Mouse (Mus musculus) lung, adult 2 months (tissue): ENCODE measurements around the gene Slc35f1.

Experiments used
- CTCF ChIP-seq: fragments of 200-500 bp; IDR thresholded peaks from 2 replicates; pipeline ENCODE4 v1.5.1; 2011; ENCODE audit warnings: mild to moderate bottlenecking, low read length, control low read depth; ENCODE audit not compliant: insufficient read depth
- POLR2A ChIP-seq: fragments of 200-500 bp; IDR thresholded peaks from 2 replicates; pipeline ENCODE4 v1.6.1; 2011; ENCODE audit warnings: low read depth, mild to moderate bottlenecking, control low read depth, low read length, borderline replicate concordance; ENCODE audit errors: extremely low read depth

DNA sequence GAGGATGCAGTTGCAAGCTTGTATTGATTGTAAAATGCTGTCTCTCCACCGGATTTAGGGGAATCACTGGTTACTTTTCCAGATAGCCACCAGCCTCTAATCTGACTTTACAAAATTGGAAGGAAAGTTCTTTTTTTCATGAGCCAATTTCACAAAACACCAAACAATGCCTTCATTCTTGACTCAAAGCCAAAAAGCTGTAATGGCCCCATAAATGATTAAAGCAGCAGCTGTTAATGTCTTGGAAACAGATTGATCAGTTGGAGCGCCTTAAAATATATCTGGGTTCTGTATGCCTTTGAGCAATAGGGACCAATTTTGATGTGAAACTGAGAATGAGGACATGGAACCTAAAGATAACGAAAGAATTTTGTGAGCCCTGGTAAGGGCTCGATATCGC lies 174.6 kb downstream of the Slc35f1 start:
- TF ChIP-seq POLR2A (no peak), CTCF (no peak)
